Mouse (Mus musculus) heart, adult 2 months (tissue): ENCODE measurements around the gene Mixl1. TPM values are rescaled to one million over a fixed set of nuclear protein-coding genes. Genes with fewer than 3 reads are reported as not detected.

Experiments used
- DNase-seq, 2 experiments: peaks; one replicate each; pipeline ENCODE4 v3.0.0; 2021
- H3K27ac ChIP-seq: fragments of 200-600 bp; 2 replicates; pipeline ENCODE4 v1.8.1; 2022
- H3K27me3 ChIP-seq: fragments of 200-500 bp; 2 replicates; pipeline ENCODE4 v1.6.1; 2012; ENCODE audit warnings: mild to moderate bottlenecking, low read length, inconsistent platforms, mixed read lengths; ENCODE audit not compliant: control insufficient read depth, insufficient read depth
- H3K36me3 ChIP-seq: fragments of 200-500 bp; 2 replicates; pipeline ENCODE4 v1.6.1; 2012; ENCODE audit warnings: low read length, inconsistent platforms; ENCODE audit not compliant: control insufficient read depth, insufficient read depth
- H3K4me1 ChIP-seq: fragments of 200-500 bp; 2 replicates; pipeline ENCODE4 v1.6.1; 2011; ENCODE audit warnings: low read length; ENCODE audit not compliant: control insufficient read depth, insufficient read depth
- H3K4me3 ChIP-seq: fragments of 200-600 bp; 2 replicates; pipeline ENCODE4 v1.8.1; 2022
- H3K79me2 ChIP-seq: fragments of 200-500 bp; replicated peaks from 2 replicates; pipeline ENCODE4 v1.6.1; 2012; ENCODE audit warnings: mild to moderate bottlenecking, inconsistent platforms, low read length, moderate library complexity, mixed read lengths; ENCODE audit not compliant: control insufficient read depth, insufficient read depth
- H3K9ac ChIP-seq: fragments of 200-500 bp; 2 replicates; pipeline ENCODE4 v1.6.1; 2012; ENCODE audit warnings: low read depth, mild to moderate bottlenecking, control low read depth, inconsistent platforms, low read length, mixed read lengths
- CTCF ChIP-seq: fragments of 200-600 bp; IDR thresholded peaks from 2 replicates; pipeline ENCODE4 v1.8.1; 2022; ENCODE audit warnings: antibody characterized with exemption, mild to moderate bottlenecking, moderate library complexity
- EP300 ChIP-seq: fragments of 200-500 bp; IDR thresholded peaks from 2 replicates; pipeline ENCODE4 v1.6.1; 2011; ENCODE audit warnings: low read depth, low read length, control low read depth; ENCODE audit not compliant: insufficient read depth
- POLR2A ChIP-seq: fragments of 200-500 bp; IDR thresholded peaks from 2 replicates; pipeline ENCODE4 v1.6.1; 2011; ENCODE audit warnings: mild to moderate bottlenecking, low read depth, low read length, control low read depth; ENCODE audit not compliant: insufficient read depth
- WGBS: fragments of 180-500 bp; shearing (Covaris S2); methylation state at CpG from one replicate; pipeline ENCODE4 v1.1.7; 2018; 5-methylcytosine and 5-hydroxymethylcytosine counted together
- intact Hi-C: fragments of 180-260 bp; cut with DNase I; formaldehyde crosslinking; loops from one replicate; pipeline ENCODE4 v1.15.1; 2025
- polyA plus RNA-seq: library from polyadenylated mRNA; depleted of rRNA; stranded (reverse); fragments of >200 nt; gene quantifications from 2 replicates; pipeline ENCODE4 v1.2.3, GENCODE M21; 2012; rRNA removed
- total RNA-seq, 2 experiments: library from RNA; stranded (reverse); gene quantifications; 2 replicates each; pipeline ENCODE4 v1.2.3; 2021

Mixl1 gene
- total and polyA plus RNA-seq, 3 experiments: not detected

DNA sequence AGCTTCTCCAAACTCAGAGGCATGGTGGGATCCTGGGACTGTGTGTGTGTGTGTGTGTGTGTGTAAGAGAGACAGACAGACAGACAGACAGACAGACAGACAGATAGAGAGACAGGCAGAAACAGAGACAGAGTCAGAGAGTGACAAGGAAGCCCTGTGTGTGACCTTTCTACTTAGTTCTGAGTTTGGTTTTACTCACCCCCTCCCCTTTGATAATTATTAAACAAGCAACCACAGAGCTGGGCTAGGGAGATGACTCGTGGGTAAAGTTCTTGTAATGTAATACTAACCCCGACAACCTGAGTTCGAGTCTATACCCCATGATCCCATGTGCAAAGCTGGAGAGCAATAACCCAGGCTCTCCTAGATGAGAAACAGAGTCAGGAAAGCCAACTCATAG, 11.0 kb upstream of the Mixl1 start:
- no peak overlapping the region for H3K4me3 ChIP-seq
- H3K27me3 ChIP-seq: no peaks in the 10 kb centered on the region
- no peak for DNase-seq
- H3K27ac ChIP-seq: no peak overlapping the region
- H3K79me2 ChIP-seq: no peaks in the 10 kb centered on the region
- no peaks in the 10 kb centered on the region for H3K4me1 ChIP-seq
- 75% methylated on average over 3 of the region's 3 CpGs for WGBS
- H3K9ac ChIP-seq: no peak overlapping the region
- no peaks in the 10 kb centered on the region for H3K36me3 ChIP-seq
- TF ChIP-seq CTCF: no peak
- no peak for TF ChIP-seq POLR2A
- no peak for TF ChIP-seq EP300
- intact Hi-C loops: no loop called here

DNA sequence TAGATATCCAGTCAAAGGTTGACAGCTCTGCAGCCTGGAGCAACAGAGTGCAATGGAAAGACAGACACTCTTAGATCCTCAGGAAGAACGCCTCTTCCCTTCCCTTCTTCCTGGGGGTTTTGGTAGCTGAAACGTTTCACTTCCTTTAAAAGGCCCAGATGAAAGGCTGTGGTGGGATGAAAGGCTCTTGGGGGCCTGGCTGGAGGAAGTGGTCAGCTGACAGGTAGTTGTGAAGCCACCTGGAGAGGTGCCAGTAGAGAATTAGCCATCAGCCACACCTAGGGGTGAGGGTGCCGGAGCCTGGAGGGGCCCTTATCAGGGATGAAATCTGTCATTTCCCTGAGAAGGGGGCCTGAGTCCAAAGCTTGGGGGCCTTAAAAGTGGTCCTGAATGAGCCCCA, 10.5 kb upstream of the Mixl1 start:
- no peak overlapping the region for H3K9ac ChIP-seq
- DNase-seq: no peak
- no peaks in the 10 kb centered on the region for H3K27me3 ChIP-seq
- 48% methylated on average over 3 of the region's 3 CpGs for WGBS
- H3K4me1 ChIP-seq: no peaks in the 10 kb centered on the region
- H3K79me2 ChIP-seq: no peaks in the 10 kb centered on the region
- H3K27ac ChIP-seq: no peak overlapping the region
- TF ChIP-seq CTCF (no peak), POLR2A (no peak), EP300 (no peak)
- intact Hi-C loops: no loop called here
- no peak overlapping the region for H3K4me3 ChIP-seq
- H3K36me3 ChIP-seq: no peaks in the 10 kb centered on the region

DNA sequence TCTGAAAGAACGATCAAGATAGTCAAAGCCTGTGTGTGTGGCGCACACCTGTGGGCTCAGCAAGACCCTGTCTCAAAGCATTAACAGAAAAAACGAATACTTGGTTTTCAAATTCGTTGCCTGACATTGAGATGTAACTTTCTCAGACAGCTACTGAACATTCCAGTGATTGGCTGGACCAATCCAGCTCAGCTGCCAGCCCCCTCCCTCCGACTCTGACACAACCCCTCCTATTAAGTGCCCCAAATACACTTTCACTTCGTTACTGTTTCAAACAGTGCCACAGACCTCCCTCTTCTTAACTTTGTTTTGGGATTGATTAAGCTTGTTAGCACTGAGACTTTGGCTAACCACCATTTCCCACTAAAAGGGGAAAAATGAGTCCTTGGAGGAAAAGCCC, 6.6 kb upstream of the Mixl1 start:
- 45% methylated on average over 6 of the region's 6 CpGs for WGBS
- Histone ChIP-seq H3K79me2 (no peaks in the 10 kb centered on the region), H3K9ac (no peak overlapping the region), H3K4me1 (no peaks in the 10 kb centered on the region), H3K36me3 (no peaks in the 10 kb centered on the region), H3K27ac (no peak overlapping the region), H3K27me3 (no peaks in the 10 kb centered on the region; the same call in 1 of the 2 replicates), H3K4me3 (no peak overlapping the region)
- TF ChIP-seq CTCF (no peak), POLR2A (no peak), EP300 (no peak)
- intact Hi-C loops: no loop called here
- no peak for DNase-seq

DNA sequence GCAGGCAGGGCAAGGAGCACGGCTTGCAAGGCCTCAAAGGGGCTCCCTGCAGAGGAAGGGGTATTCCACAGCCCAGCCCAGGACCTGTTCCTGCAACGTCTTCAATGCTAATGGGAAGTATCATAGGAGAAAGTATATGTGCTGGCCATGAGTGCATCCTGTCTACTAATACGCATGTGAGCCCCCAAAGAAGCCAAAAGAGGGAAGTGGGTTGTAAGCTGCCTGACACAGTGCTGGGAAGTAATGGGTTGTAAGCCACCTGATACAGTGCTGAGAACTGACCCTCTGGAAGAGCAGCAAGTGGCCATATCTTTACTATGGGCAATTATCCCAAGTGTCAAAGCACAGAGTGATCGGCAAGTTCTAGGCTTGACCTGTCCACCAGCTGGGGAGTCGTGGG, 1.2 kb upstream of the Mixl1 start:
- no peaks in the 10 kb centered on the region for H3K4me1 ChIP-seq
- intact Hi-C loops: no loop called here
- no peak for DNase-seq
- no peaks in the 10 kb centered on the region for H3K79me2 ChIP-seq
- H3K9ac ChIP-seq: no peak overlapping the region
- no peak overlapping the region for H3K4me3 ChIP-seq
- H3K36me3 ChIP-seq: no peaks in the 10 kb centered on the region
- TF ChIP-seq POLR2A: no peak
- no peak for TF ChIP-seq EP300
- TF ChIP-seq CTCF: no peak
- WGBS: 77% methylated on average over 5 of the region's 5 CpGs
- H3K27me3 ChIP-seq: peaks cover 8% of the 10 kb centered on the region
- no peak overlapping the region for H3K27ac ChIP-seq

DNA sequence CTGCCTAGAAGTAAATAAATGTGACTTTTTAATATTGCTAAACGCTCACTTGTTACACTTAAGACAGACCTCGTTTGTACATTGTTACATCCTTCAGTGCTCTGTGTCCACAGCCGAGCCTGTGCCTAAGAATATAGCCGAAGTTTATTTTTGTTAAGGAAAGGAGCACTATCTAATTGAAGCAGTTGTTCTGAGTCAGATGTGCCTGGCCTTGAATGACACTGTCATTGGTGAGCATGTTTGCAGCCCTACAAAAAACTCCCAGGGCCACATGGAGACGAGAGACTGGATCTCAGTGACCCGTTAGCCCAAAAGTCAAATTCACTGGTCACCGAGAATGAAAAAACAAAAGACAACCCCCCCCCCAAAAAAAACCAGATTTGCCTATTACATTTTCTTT, 5.5 kb downstream of the Mixl1 start:
- DNase-seq: no peak
- intact Hi-C loops: no loop called here
- Histone ChIP-seq H3K79me2 (no peaks in the 10 kb centered on the region), H3K4me3 (no peak overlapping the region), H3K4me1 (no peaks in the 10 kb centered on the region), H3K36me3 (no peaks in the 10 kb centered on the region), H3K27ac (no peak overlapping the region), H3K27me3 (no peaks in the 10 kb centered on the region; the same call in 1 of the 2 replicates), H3K9ac (no peak overlapping the region)
- WGBS: 86% methylated on average over 7 of the region's 7 CpGs
- TF ChIP-seq CTCF: no peak

Other genes with a start within 250 kb of the Mixl1 start
- gene Stum, start 213.5 kb downstream of the Mixl1 start, total RNA-seq: 1 to 10 TPM; 2.0 to 2.8 TPM
- gene Stum, start 213.5 kb downstream of the Mixl1 start, polyA plus RNA-seq: 3.7 and 6.0 TPM in 2 replicates
- gene Parp1, start 128.1 kb downstream of the Mixl1 start, total RNA-seq: 10 to 100 TPM; 56.9 to 60.2 TPM
- gene Parp1, start 128.1 kb downstream of the Mixl1 start, polyA plus RNA-seq: 19.5 and 31.9 TPM in 2 replicates
- 1 to 10 TPM; 2.2 to 2.4 TPM for gene Lin9, start 55.9 kb downstream of the Mixl1 start, total RNA-seq
- gene Lin9, start 55.9 kb downstream of the Mixl1 start, polyA plus RNA-seq: 1.5 and 2.6 TPM in 2 replicates
- 10 to 100 TPM; 20.6 to 23.8 TPM for gene Acbd3, start 29.0 kb upstream of the Mixl1 start, total RNA-seq
- gene Acbd3, start 29.0 kb upstream of the Mixl1 start, polyA plus RNA-seq: 9.0 and 15.7 TPM in 2 replicates
- 100 to 1,000 TPM; 405 to 430 TPM for gene H3f3a, start 116.9 kb upstream of the Mixl1 start, total RNA-seq
- gene H3f3a, start 116.9 kb upstream of the Mixl1 start, polyA plus RNA-seq: 258 and 363 TPM in 2 replicates
- 10 to 100 TPM; 11.7 to 12.1 TPM for gene Sde2, start 154.1 kb upstream of the Mixl1 start, total RNA-seq
- 5.0 and 9.8 TPM in 2 replicates for gene Sde2, start 154.1 kb upstream of the Mixl1 start, polyA plus RNA-seq
- not detected for gene Lefty2, start 196.1 kb upstream of the Mixl1 start, total RNA-seq
- 0.08 and 0.15 TPM in 2 replicates for gene Lefty2, start 196.1 kb upstream of the Mixl1 start, polyA plus RNA-seq
- gene Pycr2, start 207.3 kb upstream of the Mixl1 start, total RNA-seq: 10 to 100 TPM; 10.3 to 12.4 TPM
- gene Pycr2, start 207.3 kb upstream of the Mixl1 start, polyA plus RNA-seq: 12.7 and 13.9 TPM in 2 replicates
- under 1 TPM; 0.41 to 0.57 TPM for gene Lefty1, start 238.0 kb upstream of the Mixl1 start, total RNA-seq
- 3.0 and 3.3 TPM in 2 replicates for gene Lefty1, start 238.0 kb upstream of the Mixl1 start, polyA plus RNA-seq
- gene Tmem63a, start 245.3 kb upstream of the Mixl1 start, total RNA-seq: 10 to 100 TPM; 13.2 to 15.8 TPM
- 27.5 and 34.5 TPM in 2 replicates for gene Tmem63a, start 245.3 kb upstream of the Mixl1 start, polyA plus RNA-seq